7 mouse cellular contexts compared by ENCODE assay signal in genomic region chr10:77971709-77972553, GRCm38 (mm10). TPM values are rescaled to one million over a fixed set of nuclear protein-coding genes. Genes with fewer than 3 reads are reported as not detected.
DNase-seq lines count a peak whose midpoint lies in the region; ATAC-seq and TF ChIP-seq lines count a peak whose summit lies in the region.

No protein-coding gene starts in this region.

- H3K4me3 ChIP-seq in midbrain, postnatal 0 days (ENCODE audit: low read depth, low read length), result no peak overlapping the region

- peak; percentile 65 for DNase-seq in layer of hippocampus, adult 9-11 months
- DNase-seq in layer of hippocampus, adult 9-10 months (ENCODE audit: low spot score), result no peak
- DNase-seq in ES-CJ7 (ENCODE audit: low read depth, low spot score), result peak; percentile 83
- DNase-seq in brain, adult 2 months (ENCODE audit: low read depth, low spot score), result peak; percentile 63
- peak; percentile 46 for DNase-seq in midbrain, postnatal 0 days (ENCODE audit: low spot score)
- no peak for DNase-seq in adipocyte (ENCODE audit: low spot score)
- no peak for DNase-seq in cerebellum, postnatal 36 days

- H3K4me1 ChIP-seq in midbrain, postnatal 0 days (ENCODE audit: insufficient read depth, low read length), result no peaks in the 10 kb centered on the region

- H3K9me3 ChIP-seq in midbrain, postnatal 0 days (ENCODE audit: low read length), result no peaks in the 10 kb centered on the region

- ATAC-seq in midbrain, postnatal 0 days (ENCODE audit: low FRiP score), result no peak

- peak; percentile 44 for TF ChIP-seq CTCF in midbrain, postnatal 0 days (IDR thresholded peaks at IDR 0.05)

- H3K27ac ChIP-seq in midbrain, postnatal 0 days (ENCODE audit: low read depth, low read length), result no peak overlapping the region

- H3K4me2 ChIP-seq in midbrain, postnatal 0 days (ENCODE audit: low read depth, low read length, poor library complexity, severe bottlenecking), result no peak overlapping the region

- WGBS in midbrain, postnatal 0 days, result 69% methylated on average over 17 of the region's 17 CpGs

- H3K27me3 ChIP-seq in midbrain, postnatal 0 days (ENCODE audit: insufficient read depth, low read length), result peaks cover 3% of the 10 kb centered on the region; the same call in 1 of the 2 replicates

- no peak overlapping the region for H3K9ac ChIP-seq in midbrain, postnatal 0 days (replicated peaks; ENCODE audit: low read length, poor library complexity, severe bottlenecking)

- H3K36me3 ChIP-seq in midbrain, postnatal 0 days (ENCODE audit: insufficient read depth, low read length), result no peaks in the 10 kb centered on the region

RNA-seq across cellular contexts. Expression of gene Trpm2, which starts 1.6 kb away (rescaled TPM):
- 7.3 and 12.5 TPM in 2 replicates for total RNA-seq in midbrain, postnatal 0 days (2014; rRNA removed)
- 5.6 and 8.0 TPM in 2 replicates for polyA plus RNA-seq in midbrain, postnatal 0 days (2015; fragmentation: Nextera tagmentation; extraction: Ambion mirVana)

RNA-seq across cellular contexts. Expression of gene 1810043G02Rik, which starts 6.4 kb away (rescaled TPM):
- 60.0 and 61.7 TPM in 2 replicates for total RNA-seq in midbrain, postnatal 0 days (2014; rRNA removed)
- 66.2 and 72.6 TPM in 2 replicates for polyA plus RNA-seq in midbrain, postnatal 0 days (2015; fragmentation: Nextera tagmentation; extraction: Ambion mirVana)

RNA-seq across cellular contexts. Expression of gene Pfkl, which starts 38.0 kb away (rescaled TPM):
- total RNA-seq in midbrain, postnatal 0 days (2014; rRNA removed), result 165 and 166 TPM in 2 replicates
- 98.5 and 104 TPM in 2 replicates for polyA plus RNA-seq in midbrain, postnatal 0 days (2015; fragmentation: Nextera tagmentation; extraction: Ambion mirVana)

Comparison
In these comparisons a context has a peak if more than half of its experiments do, and no peak if none do; other contexts are left out.
1. DNase-seq: peak in layer of hippocampus, adult 9-11 months (single experiment), ES-CJ7 (single experiment), brain, adult 2 months (single experiment) and midbrain, postnatal 0 days (single experiment); none in layer of hippocampus, adult 9-10 months (single experiment), adipocyte (single experiment) and cerebellum, postnatal 36 days (0 of 2).